Mouse (Mus musculus) spleen, adult 12 weeks (tissue): ENCODE measurements around the gene Tomm70a.
"Not testable (repeated sequence)": the region's sequence is repeated elsewhere in the genome, so short reads cannot be mapped to it uniquely, and the experiment has no call there.

Source experiments
- DNase-seq: peaks from one replicate; pipeline ENCODE4 v3.0.0; 2022; ENCODE audit warnings: low spot score

The Tomm70a gene

DNA sequence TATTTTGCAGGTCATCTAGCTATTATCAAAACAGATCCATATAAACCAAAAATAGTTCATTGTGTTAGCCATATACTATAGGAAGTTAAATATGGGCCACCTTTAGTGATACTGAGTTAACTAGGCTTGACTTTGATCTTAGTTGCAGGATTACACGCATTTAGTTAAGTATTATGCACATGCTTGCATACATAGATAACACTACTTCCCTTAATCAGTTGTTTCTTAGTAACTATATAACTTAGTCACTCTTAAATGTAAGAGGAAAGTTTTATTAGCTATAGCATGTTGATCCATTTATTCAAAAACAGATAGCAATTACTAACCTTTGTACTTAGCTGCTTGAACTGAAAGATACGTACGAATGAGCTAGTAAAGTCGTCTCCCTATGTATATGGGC lies 29.9 kb downstream of the Tomm70a start:
- DNase-seq: no peak

DNA sequence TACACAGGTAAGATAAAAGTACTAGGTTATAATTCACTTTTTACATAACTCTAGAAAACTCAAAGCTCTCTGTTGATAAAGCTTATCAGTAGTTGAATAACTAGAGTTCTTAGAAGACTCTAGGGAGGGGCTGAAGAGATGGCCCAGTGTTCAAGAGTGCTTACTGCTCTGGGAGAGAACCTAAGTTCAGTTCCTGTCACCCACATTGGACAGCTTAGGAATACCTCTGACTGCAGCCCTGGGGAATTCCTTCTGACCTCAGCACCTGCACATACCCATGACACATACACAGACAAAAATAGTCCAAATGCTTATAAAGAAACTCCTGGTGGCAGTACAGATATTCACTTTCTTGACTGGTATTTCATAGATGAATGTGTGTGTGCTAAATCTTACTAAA lies 34.4 kb downstream of the Tomm70a start:
- DNase-seq: no peak

DNA sequence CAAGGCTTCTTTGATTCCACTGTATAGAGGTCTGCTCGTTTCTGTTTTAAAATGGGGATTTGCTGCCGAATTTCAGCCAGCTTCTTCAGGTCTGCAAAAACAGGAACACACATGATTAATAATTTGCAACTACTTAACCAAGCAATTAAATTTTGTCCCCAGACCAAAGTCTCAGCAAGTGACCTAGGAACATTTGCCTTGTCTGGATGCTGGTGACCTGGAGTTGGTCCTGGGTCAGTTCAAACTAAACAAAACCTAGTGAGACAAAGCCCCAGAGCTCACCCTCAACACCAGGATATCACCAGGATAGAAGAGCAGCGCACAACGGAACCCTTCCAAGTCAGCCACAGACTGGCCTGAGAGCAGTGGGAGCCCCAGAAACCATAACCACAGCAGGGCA lies 35.6 kb downstream of the Tomm70a start:
- DNase-seq: no peak

DNA sequence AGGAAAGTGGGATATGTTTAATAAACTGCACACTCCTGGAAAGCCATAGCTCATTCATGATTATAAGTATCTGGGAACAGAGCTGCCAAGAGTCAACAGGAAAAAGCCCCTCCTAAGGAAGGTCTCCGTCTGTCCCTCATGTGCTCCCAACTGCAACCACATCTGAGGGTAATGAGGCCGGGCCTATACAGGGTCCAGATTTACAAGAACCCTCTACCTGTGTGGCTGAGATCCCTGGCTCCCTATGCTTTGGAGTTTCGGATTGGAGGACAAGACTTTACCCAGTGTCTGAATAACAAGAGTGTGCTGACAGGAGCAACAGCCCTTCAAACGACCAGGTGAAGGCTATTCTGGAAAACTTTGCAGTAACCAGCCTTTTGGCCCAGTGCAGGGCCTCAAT lies 36.2 kb downstream of the Tomm70a start:
- DNase-seq: no peak

DNA sequence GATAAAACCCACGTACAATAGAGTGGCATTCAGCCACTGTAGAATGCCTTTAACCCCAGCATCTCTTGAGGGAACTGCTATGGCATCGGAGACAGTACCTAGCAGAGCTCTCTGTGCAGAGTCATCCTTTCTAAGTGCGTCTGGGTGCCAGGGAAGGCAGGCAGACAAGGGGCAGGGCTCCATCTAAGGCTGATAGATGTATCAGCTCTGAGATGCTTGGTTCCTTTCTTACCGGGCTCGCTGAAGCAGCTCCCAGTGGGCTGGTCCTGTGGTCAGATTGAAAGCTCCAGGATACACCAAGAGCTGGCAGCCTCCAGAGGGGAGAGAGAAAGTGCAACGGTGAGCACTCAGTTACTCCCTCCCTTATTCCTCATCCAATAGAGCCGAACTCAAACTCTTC lies 38.3 kb downstream of the Tomm70a start:
- DNase-seq: no peak

DNA sequence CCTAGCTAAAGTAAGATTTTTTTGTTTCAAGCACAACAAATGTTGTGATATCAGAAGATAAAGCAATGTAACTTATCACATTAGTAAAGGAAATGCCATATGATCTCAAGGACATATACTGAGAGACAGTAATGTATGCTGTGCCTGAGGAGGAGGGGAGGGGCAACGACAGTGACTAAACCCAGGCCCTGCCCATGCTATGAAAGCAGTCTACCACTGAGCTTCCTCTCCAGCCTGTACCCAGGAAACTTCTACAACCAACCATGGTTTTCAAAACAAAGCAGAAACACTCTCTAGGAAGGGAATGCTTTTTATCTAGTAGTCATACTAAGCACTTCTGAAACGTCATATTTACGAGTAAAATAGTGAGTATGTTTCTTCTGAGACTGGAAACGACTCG lies 41.3 kb downstream of the Tomm70a start:
- no peak for DNase-seq

DNA sequence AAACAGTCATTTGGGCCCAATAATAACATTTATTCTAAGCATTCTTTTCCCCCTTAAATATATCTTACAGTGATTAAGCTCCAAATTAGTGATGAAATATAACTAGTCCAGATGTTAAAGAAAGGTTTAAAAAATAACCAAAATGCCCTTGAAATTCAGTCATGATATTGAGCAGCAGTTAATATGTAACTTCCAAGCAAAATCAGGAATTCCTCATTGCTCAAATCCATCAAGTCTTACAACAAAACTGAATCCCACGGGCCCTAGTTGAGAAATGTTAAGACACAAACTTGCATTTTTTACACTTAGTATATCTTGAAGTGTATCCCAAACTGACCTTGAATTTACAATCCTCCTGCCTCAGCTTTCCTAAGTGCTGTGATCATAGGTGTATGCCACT lies 42.2 kb downstream of the Tomm70a start:
- no peak for DNase-seq

DNA sequence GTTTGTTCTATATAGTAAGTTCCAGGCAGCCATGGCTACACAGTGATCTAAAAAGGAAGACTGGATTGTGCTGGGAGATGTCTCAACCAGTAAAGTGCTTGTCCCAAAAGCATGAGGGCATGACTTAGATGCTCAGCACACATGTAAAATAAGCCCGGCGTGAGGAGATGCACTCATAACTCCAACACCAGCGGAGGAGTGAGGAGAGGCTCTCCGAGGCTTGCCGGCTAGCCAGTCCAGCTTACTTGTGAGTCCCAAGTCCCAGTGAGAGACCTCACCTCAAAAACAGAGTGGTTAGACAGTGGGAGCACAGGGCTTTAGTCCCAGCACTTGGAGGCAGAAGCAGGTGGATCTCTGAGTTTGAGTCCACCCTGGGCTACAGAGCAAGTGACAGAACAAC lies 43.7 kb downstream of the Tomm70a start:
- no peak for DNase-seq

DNA sequence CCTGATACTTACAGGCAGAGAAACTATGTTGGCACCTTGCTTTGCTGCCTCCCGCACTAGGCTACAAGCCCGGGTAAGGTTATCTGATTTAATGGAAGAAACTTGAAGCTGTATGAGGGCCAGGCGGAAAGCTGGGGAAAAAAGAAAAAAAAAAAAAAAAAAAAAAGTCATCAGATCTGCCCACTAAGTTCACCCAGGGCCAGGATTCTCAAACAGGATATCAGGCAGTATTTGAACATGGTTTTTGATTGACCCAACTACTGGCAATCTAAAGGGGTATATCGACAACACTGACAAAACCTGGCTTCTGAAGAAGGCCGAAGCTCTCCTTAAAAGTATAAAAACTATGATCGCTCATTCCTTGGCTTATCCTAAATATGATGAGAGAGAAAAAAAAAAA lies 44.6 kb downstream of the Tomm70a start:
- DNase-seq: no peak

DNA sequence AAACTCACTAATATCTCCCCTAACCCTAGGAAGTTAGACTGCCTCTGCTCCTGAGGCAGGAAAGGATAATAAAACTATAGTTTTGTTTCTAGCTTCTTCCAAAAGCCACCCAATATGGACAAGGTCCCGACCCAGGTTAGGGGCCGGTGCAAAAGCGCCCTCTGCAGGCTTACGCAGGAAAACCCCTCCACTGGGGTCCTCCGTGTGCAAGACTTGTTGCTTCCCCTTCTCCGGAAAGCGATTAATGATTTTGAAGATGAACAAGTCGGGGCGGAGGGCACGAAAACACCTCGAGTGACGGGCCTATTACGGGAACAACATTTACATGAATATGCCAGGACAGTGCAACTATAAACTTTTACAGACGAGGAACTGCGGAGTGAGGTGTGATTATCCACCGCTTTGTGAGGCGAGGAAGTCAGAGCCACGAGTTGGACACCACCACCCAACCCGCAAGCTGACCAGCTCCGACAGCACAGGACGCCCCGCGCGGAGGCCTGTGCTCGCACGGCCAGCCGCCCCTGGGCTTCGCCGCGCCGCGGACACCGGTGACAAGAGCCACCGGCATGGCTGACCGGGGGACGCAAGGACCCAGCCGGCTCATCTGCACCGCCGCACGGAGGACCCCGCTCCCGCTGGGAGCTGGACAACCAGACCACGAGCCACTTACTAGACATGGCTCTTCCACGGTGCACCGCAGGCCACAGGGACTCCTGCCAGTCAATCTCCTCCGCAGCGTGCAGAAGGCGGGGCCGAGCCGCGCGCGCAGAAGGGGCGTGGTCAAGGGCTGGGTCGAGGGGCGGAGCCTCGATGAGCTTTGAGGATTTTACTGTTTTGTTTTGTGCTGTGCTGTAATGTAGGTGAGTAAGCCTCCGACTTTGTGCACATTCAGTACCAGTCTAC lies 45.4 kb downstream of the Tomm70a start, which contains the start of gene Nit2:
Gene Nit2 (minus strand): TSS at position 731 of the 903 bp plus-strand sequence.
- peak; percentile 93 for DNase-seq

DNA sequence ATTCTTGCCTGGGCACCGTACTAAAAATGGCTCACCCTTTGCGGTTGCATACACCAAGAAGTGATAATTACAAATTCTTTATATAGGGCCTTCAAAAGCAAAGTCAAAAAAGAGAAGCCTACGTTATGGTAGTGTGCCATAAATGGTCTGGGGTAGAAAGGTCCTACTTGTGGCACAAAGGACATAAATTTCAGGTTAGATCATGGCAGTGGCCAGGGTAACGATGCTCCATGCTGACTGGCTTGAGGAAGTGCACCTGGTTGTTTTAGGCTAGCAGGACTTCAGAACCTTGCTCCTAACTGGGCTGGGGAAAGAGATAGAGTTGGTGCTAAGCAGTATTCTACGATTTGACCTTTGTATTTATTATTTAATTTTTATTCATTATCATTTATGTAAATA lies 46.0 kb downstream of the Tomm70a start:
- DNase-seq: no peak

DNA sequence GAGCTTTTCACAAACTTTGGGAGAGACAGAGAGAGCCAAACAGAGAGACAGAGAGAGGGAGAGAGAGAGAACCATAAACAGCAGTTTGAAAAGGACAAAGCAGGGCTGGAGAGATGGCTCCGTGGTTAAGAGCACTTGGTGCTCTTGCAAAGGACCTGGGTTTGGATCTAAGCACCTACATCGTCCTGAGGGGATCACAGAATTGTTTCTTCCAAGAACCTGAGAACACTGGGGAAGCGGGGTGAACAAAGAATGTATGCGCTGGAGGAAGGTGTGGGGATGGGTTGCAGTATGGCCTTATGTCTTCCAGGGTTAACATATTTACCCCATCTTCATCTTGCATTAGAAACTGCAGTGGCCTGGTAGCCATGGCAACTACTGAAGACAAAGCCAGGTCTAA lies 46.7 kb downstream of the Tomm70a start:
- no peak for DNase-seq

DNA sequence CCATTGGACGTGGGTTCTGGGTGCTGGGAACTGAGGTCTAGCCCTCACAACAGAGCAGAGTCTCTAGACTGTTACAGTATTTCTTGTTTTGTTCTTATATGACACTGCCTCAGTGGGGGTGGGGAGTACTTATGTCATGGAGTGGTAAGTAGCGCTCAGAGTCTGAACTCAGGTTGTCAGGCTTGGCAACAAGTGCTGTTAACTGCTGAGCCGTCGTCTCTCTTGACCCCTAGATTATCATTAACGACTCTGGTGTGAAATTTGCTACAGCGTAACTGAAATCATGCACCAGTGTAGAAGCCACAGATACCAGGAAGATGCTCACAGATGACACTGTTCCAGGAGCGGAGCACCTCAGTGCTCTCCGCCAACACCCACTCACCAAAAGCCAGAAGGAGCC lies 49.7 kb downstream of the Tomm70a start:
- DNase-seq: no peak

DNA sequence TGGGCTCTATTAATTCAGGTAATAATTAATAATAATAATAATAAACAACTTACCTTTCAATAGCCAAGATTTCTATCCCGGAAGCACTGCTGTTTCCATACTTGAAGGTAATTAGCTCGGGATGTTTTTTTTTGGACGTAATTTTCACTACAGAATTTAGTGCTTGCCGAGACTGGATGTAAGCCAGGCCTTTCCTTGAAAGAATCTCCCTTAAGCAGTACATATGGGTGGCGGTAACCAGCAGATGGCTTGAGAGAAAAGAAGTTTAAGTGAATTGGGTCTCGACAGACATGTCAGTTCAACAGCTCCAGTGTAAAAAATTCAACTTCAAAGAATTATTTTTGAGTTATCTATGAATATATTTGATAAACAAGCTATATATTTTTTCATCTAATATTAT lies 50.1 kb downstream of the Tomm70a start:
- DNase-seq: no peak

DNA sequence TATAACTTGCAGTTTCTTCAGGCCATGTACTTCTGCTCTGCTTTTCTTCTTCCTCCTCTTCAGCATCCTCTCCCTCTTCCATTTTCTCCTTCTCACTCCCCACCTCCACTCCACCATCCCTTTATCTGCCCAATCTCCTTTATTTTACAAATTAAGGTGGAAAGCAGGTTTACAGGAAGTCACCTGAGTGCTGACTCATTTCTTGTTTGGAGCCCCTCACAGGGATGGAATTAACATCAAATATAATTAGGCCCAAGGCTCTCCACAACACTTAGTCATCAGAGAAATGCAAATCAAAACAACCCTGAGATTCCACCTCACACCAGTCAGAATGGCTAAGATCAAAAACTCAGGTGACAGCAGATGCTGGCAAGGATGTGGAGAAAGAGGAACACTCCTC lies 53.0 kb downstream of the Tomm70a start:
- not testable (repeated sequence) for DNase-seq

DNA sequence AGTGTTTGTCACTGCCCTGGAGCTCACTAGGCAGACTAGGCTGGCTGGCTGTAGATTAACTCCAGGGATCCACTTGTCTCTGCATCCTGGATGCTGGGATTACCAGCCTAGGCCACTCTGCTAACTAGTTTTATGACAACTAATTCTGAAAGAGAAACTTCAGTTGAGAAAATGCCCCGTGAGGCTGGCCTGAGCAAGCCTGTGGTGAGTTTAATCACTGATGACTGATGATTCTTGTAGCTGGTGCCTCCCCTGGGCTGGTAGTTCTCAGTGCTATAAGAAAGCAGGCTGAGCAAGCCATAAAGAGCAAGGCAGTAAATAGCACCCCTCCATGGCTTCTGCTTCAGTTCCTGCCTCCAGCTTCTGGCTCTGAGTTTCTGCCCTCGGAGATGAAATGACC lies 54.2 kb downstream of the Tomm70a start:
- DNase-seq: no peak

DNA sequence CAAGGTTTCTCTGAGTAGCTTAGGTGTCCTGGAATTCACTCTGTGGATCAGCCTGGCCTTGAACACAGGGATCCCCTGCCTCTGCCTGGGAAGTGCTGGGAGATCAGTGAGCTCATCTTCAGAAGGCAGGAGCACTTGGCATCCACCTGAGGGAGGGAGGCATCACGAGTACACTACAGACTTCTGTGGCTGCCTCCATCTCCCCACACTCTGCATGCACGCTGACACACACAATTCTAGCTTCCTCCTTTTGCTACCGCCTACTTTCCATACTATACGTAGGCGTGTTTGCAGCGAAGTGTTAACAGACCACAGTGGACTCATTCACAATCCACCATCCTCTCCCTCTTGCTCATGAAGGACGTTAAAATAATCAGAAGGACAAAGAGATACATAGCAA lies 54.8 kb downstream of the Tomm70a start:
- DNase-seq: no peak

DNA sequence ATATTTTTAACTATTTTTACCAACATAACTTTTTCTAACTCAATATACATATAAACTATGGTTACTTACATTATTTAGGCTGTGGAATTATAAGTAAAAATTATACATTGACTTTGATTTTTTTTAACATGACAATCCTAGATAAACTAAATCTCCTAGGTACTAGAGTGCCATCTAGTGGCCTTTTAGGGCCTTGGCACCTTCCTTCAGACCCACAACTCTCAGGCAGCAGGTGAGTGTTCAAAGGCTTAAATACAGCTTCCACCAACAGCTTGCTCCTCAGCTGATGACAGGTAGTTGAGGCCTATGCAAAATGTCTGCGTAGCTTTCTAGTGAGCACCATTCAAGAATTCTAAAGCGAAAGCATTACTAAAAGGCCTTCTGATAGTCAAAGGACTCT lies 55.8 kb downstream of the Tomm70a start:
- DNase-seq: no peak

DNA sequence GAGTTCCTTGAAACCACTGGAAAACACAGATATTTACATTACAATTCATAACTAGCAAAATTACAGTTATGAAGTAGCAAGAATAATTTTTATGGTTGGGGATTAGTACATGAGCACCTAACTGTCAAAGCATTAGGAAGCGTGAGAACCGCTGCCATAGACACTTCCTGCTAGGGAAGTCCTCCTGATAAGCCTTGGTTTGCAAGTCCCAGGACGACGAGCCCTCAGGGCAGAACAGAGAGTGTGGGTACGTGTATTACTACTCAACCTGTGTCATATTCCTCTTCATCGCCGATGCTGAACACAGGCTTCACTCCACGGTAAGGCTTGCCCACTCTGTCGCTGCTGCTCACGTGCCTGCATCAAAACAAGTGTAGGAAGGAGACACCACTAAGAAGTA lies 56.2 kb downstream of the Tomm70a start:
- no peak for DNase-seq

DNA sequence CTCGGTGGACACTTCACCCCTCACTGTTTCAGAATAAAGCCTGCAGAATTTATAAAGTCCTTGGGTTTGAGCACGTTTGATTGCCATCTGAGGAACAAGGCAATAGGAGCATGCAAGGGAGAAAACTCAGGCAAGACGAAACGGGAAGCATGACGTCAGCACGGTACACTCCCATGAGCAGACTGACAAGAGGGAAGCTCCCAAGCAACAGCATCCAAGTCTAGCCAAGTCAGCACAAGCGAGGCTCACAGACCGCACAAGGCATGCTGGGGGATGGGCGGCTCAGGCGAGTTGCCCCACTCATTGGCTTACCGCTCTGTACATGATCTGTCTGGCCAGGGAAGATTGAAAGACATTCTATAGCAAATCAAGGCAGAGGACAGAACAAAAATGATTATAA lies 59.7 kb downstream of the Tomm70a start:
- DNase-seq: no peak

DNA sequence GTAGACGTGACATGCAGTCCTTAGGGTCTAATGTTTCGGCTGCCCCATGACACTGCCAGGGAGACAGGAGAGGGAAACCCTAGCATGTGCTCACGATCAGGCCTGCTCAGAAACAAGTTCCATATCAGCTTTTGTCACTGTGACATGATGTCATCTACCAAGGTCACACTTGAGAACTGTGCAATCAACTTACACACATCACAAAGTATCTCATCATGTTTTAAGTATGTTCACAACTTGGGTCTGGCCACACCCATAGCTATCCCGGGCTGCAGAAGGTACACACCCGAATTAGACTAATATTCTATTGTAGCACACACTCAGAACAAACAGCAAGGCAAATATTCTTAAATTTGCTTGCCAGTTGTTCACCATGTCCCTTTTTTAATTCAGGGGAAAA lies 60.5 kb downstream of the Tomm70a start:
- DNase-seq: no peak

DNA sequence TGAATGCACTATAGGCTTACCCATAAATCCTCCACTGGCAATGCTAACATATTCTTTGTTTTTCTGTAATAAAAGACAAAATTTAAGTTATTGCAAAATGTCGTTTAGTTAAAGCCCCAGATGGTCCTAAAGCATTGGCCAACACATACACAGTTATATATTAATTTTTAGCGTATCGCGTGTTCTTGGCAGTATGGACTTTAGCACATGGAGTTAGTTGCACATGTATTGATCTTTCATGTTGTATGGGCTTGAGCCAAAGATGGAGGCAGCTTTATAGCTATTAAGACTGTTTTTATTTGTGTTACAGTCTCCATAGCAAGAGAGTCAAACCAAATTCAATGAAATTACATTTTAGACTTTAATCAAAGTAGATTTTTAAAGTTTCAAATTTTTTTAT lies 65.1 kb downstream of the Tomm70a start:
- no peak for DNase-seq

DNA sequence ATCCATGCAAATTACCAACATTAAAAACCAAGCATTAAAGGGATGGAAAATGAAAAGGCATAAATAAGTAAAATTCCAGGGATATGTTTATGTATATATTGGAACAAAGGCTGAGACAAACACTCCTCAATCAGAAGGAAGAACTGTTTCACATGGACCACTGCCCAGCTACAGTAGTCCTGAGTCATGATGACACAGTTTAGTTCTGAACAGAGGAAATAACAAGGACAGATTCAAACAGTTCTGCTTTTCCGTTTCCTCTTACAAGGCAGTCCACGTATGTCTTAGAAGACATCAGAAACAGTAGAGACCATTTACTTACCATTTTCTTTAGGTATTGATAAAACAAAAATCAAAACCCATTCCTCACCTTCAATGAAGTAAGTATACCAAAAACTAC lies 68.0 kb downstream of the Tomm70a start:
- DNase-seq: no peak

DNA sequence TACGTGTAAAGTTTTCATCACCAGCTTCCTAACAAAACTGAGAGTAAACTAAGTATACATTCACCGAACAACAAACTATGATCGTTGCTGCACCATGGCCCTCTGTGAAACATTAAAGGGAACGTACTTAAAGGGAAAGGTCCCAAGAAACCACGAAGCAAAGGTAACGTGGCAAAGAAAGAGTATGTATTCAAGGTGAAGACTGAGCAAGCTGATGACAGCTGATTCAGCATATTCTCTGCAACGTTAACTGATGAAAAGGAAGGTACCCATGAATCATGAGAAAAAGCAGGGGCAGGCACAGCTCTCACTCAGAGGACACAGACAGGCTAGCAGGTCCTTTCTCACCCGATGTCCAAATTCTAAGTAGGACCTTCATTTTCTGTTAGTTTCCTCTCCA lies 68.9 kb downstream of the Tomm70a start:
- no peak for DNase-seq
